Mouse (Mus musculus): Measurements from ENCODE around the gene Wfdc6b. TPM values are rescaled to one million over a fixed set of nuclear protein-coding genes. Genes with fewer than 3 reads are reported as not detected.
A peak's percentile ranks its signal among the peaks of the same experiment; 100 is the strongest.

Wfdc6b gene
- polyA plus RNA-seq, 1 experiment from 2014 or later, result not detected

DNA sequence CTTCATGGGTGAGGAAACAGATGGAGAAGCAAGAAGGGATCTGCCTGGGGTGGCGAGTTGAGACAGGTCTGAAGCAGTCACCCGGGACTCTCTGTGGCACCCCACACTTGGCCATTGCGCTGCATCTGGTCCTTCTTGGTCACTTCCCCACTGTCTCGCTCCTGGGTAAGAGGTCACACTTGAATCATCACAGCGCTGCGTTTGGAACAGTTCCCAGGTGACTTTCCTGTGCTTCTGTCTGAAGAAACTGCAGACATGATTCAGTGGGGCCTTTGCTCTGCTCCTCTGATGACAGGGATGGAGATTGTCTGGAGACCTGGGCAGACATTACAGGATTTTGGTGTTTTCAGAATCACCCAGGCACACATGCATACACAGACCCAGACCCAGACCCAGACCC, 4.5 kb upstream of the Wfdc6b start:
- in situ Hi-C loops (cut with MboI; ENCODE audit: low pct_unique_long_range_greater_than_20kb), result no loop called here
- ChIA-PET CTCF (no interaction called here), POLR2A (no interaction called here)
- ATAC-seq (no peak), DNase-seq (ENCODE audit: low read depth, low spot score) (peak; percentile 88)
- TF ChIP-seq CTCF (IDR thresholded peaks at IDR 0.05), result no peak
- H3K27me3 ChIP-seq, result no peaks in the 10 kb centered on the region

DNA sequence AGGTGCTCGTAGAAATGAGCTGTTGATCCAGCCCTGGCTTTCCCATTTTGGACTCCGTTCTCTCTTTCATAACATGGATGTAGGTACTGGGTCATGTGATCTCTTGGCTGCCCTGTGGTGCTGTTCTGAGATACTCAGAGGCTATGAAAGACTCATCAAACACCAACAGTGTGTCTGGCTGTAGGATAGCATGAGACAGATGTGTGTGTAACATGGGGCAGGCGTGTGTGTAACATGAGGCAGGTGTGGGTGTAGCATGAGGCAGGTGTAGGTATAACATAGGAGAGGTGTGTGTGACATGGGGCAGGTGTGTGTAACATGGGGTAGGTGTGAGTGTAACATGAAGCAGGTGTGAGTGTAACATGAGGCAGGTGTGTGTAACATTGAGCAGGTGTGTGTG, 2.1 kb downstream of the Wfdc6b start:
- TF ChIP-seq CTCF (IDR thresholded peaks at IDR 0.05), result no peak
- CTCF ChIA-PET, result no interaction called here
- no peaks in the 10 kb centered on the region for H3K27me3 ChIP-seq
- ATAC-seq (no peak), DNase-seq (ENCODE audit: low read depth, low spot score) (no peak)
- in situ Hi-C loops (cut with MboI; ENCODE audit: low pct_unique_long_range_greater_than_20kb), result no loop called here
- POLR2A ChIA-PET, result no interaction called here

GRCm38 (mm10) chr2:164619050-164619449, 5.7 kb downstream of the Wfdc6b start:
- DNase-seq (ENCODE audit: low read depth, low spot score) (no peak), ATAC-seq (no peak)
- in situ Hi-C loops (cut with MboI; ENCODE audit: low pct_unique_long_range_greater_than_20kb), result no loop called here
- POLR2A ChIA-PET, result no interaction called here
- CTCF ChIA-PET, result interaction anchor here (1.4 kb wide), 1 partner anchor 10 kb away, joined by 6 read pairs; no protein-coding TSS in a partner anchor
- no peak for TF ChIP-seq CTCF (IDR thresholded peaks at IDR 0.05)
- H3K27me3 ChIP-seq, result peaks cover 4% of the 10 kb centered on the region

GRCm38 (mm10) chr2:164621775-164622174, 8.5 kb downstream of the Wfdc6b start:
- CTCF ChIA-PET, result no interaction called here
- ATAC-seq (no peak), DNase-seq (ENCODE audit: low read depth, low spot score) (no peak)
- peaks cover 11% of the 10 kb centered on the region for H3K27me3 ChIP-seq
- in situ Hi-C loops (cut with MboI; ENCODE audit: low pct_unique_long_range_greater_than_20kb), result no loop called here
- POLR2A ChIA-PET, result interaction anchor here (0.6 kb wide), 1 partner anchor 41 kb away, joined by 3 read pairs; no protein-coding TSS in a partner anchor
- TF ChIP-seq CTCF (IDR thresholded peaks at IDR 0.05), result no peak

- ATAC-seq (no peak), DNase-seq (ENCODE audit: low read depth, low spot score) (no peak)
- peaks cover 7% of the 10 kb centered on the region for H3K27me3 ChIP-seq
- ChIA-PET POLR2A (no interaction called here), CTCF (interaction anchor here (0.9 kb wide), 1 partner anchor 13 kb away, joined by 3 read pairs; no protein-coding TSS in a partner anchor)
- TF ChIP-seq CTCF (IDR thresholded peaks at IDR 0.05), result peak; percentile 28
- in situ Hi-C loops (cut with MboI; ENCODE audit: low pct_unique_long_range_greater_than_20kb), result no loop called here
These were observed 21.9 kb downstream of the Wfdc6b start for GRCm38 (mm10) chr2:164635266-164635665.

- no peaks in the 10 kb centered on the region for H3K27me3 ChIP-seq
- ChIA-PET POLR2A (no interaction called here), CTCF (no interaction called here)
- no peak for DNase-seq (ENCODE audit: low read depth, low spot score)
- in situ Hi-C loops (cut with MboI; ENCODE audit: low pct_unique_long_range_greater_than_20kb), result no loop called here
- no peak for TF ChIP-seq CTCF (IDR thresholded peaks at IDR 0.05)
- ATAC-seq, result no peak
These were observed 25.4 kb downstream of the Wfdc6b start, which contains the start of gene Wfdc16 for GRCm38 (mm10) chr2:164638696-164639095. Wfdc16 (minus strand) TSS chr2:164638796.

DNA sequence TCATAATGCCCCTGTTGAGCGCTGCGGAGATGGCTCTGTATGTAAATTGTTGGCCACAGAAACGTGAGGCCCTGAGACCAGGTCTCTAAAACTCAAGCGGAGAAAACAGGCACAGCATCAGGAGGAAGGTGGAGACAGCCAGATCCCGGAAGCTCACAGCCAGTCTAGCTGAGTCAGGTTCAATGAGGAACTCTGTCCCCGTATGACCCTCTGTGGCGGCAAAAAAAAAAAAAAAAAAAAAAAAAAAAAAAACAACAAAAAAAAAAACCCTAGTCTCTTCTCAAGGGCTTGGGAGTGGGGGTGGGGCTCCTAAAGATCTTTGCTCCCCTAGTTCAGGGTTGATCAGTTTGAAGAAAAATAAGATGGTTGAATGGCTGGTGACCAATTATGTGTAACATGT, 27.8 kb downstream of the Wfdc6b start:
- DNase-seq (ENCODE audit: low read depth, low spot score), result no peak
- CTCF ChIA-PET, result interaction anchor here (1.3 kb wide), 1 partner anchor 15 kb away, joined by 3 read pairs; the partner anchor contains the start of genes Wfdc10 and Wfdc9
- ATAC-seq, result no peak
- in situ Hi-C loops (cut with MboI; ENCODE audit: low pct_unique_long_range_greater_than_20kb), result no loop called here
- POLR2A ChIA-PET, result no interaction called here
- H3K27me3 ChIP-seq, result no peaks in the 10 kb centered on the region
- no peak for TF ChIP-seq CTCF (IDR thresholded peaks at IDR 0.05)

- POLR2A ChIA-PET, result no interaction called here
- no peak for DNase-seq (ENCODE audit: low read depth, low spot score)
- TF ChIP-seq CTCF (IDR thresholded peaks at IDR 0.05), result no peak
- CTCF ChIA-PET, result no interaction called here
- in situ Hi-C loops (cut with MboI; ENCODE audit: low pct_unique_long_range_greater_than_20kb), result no loop called here
- no peaks in the 10 kb centered on the region for H3K27me3 ChIP-seq
- ATAC-seq, result no peak
These were observed 28.8 kb downstream of the Wfdc6b start for GRCm38 (mm10) chr2:164641881-164642673.

DNA sequence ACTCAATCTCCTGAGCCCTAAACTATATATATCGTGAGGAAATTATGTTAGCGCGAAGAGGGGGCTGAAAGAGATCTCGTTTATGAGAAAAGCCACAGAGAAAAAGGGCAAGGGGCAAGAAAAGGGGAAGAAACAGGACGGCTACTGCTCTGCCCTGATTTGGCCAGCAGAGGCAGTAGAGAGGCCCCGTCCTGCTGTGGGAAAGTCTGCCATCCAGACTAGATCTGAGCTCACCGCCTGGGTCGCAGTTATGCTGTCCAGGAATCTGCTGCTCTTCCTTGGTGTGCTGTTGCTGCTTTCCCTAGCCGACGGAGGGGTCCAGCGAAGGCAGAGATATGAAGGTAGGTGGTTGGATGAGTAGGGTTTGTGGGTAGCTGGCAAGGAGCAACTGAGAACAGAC, 42.5 kb downstream of the Wfdc6b start, which contains the start of gene Wfdc10:
Gene Wfdc10 (plus strand): TSS at position 189 of the 400 bp plus-strand sequence.
- TF ChIP-seq CTCF (IDR thresholded peaks at IDR 0.05), result peak; percentile 73
- ChIA-PET POLR2A (no interaction called here), CTCF (interaction anchor here (0.6 to 1.2 kb wide), 3 partner anchors 9 to 15 kb away, joined by 3 to 4 read pairs (median 3); no protein-coding TSS in a partner anchor)
- DNase-seq (ENCODE audit: low read depth, low spot score) (no peak), ATAC-seq (no peak)
- H3K27me3 ChIP-seq, result peaks cover 10% of the 10 kb centered on the region
- in situ Hi-C loops (cut with MboI; ENCODE audit: low pct_unique_long_range_greater_than_20kb), result no loop called here

GRCm38 (mm10) chr2:164656483-164656882, 43.2 kb downstream of the Wfdc6b start, which contains the start of gene Wfdc9:
Wfdc9 (minus strand) TSS chr2:164656583.
- in situ Hi-C loops (cut with MboI; ENCODE audit: low pct_unique_long_range_greater_than_20kb), result no loop called here
- no peak for ATAC-seq
- ChIA-PET CTCF (interaction anchor here (0.6 to 1.2 kb wide), 3 partner anchors 10 to 16 kb away, joined by 3 to 4 read pairs (median 3); no protein-coding TSS in a partner anchor), POLR2A (no interaction called here)
- TF ChIP-seq CTCF (IDR thresholded peaks at IDR 0.05), result no peak
- H3K27me3 ChIP-seq, result peaks cover 10% of the 10 kb centered on the region
- DNase-seq (ENCODE audit: low read depth, low spot score), result no peak

GRCm38 (mm10) chr2:164664851-164665250, 51.5 kb downstream of the Wfdc6b start:
- TF ChIP-seq CTCF (IDR thresholded peaks at IDR 0.05), result no peak
- POLR2A ChIA-PET, result no interaction called here

More at GRCm38 (mm10) chr2:164664851-164665250, 51.5 kb downstream of the Wfdc6b start:
- peaks cover 4% of the 10 kb centered on the region for H3K27me3 ChIP-seq
- CTCF ChIA-PET, result interaction anchor here (1.3 kb wide), 1 partner anchor 18 kb away, joined by 3 read pairs; no protein-coding TSS in a partner anchor
- ATAC-seq, result no peak
- in situ Hi-C loops (cut with MboI; ENCODE audit: low pct_unique_long_range_greater_than_20kb), result no loop called here
- DNase-seq (ENCODE audit: low read depth, low spot score), result no peak

Other genes with a start within 250 kb of the Wfdc6b start
- 149 TPM for gene Slpi, start 224.4 kb upstream of the Wfdc6b start, polyA plus RNA-seq (2021)
- gene Rbpjl, start 210.4 kb upstream of the Wfdc6b start, polyA plus RNA-seq (2021), result 0.06 TPM
- 0.10 TPM for gene Matn4, start 208.4 kb upstream of the Wfdc6b start, polyA plus RNA-seq (2021)
- gene Sdc4, start 169.6 kb upstream of the Wfdc6b start, polyA plus RNA-seq (2021), result 672 TPM
- gene Sys1, start 156.6 kb upstream of the Wfdc6b start, polyA plus RNA-seq (2021), result 55.1 TPM
- 18.5 TPM for gene Gm20458, start 152.6 kb upstream of the Wfdc6b start, polyA plus RNA-seq (2021)
- gene Trp53tg5, start 139.8 kb upstream of the Wfdc6b start, polyA plus RNA-seq (2021), result 0.39 TPM
- 48.8 TPM for gene Dbndd2, start 127.4 kb upstream of the Wfdc6b start, polyA plus RNA-seq (2021)
- 136 TPM for gene Pigt, start 116.0 kb upstream of the Wfdc6b start, polyA plus RNA-seq (2021)
- gene Wfdc2, start 51.1 kb upstream of the Wfdc6b start, polyA plus RNA-seq (2021), result 0.15 TPM
- gene Spint3, start 40.1 kb upstream of the Wfdc6b start, polyA plus RNA-seq (2021), result not detected
- not detected for gene Wfdc6a, start 28.1 kb upstream of the Wfdc6b start, polyA plus RNA-seq (2021)
- not detected for gene Eppin, start 19.9 kb upstream of the Wfdc6b start, polyA plus RNA-seq (2021)
- not detected for gene Wfdc8, start 104 bp downstream of the Wfdc6b start, polyA plus RNA-seq (2021)
- gene Wfdc16, start 25.3 kb downstream of the Wfdc6b start, polyA plus RNA-seq (2021), result not detected
- not detected for gene Wfdc10, start 42.5 kb downstream of the Wfdc6b start, polyA plus RNA-seq (2021)
- not detected for gene Wfdc9, start 43.1 kb downstream of the Wfdc6b start, polyA plus RNA-seq (2021)
- not detected for gene Wfdc11, start 60.6 kb downstream of the Wfdc6b start, polyA plus RNA-seq (2021)
- not detected for gene Wfdc13, start 71.6 kb downstream of the Wfdc6b start, polyA plus RNA-seq (2021)
- not detected for gene Spint4, start 85.0 kb downstream of the Wfdc6b start, polyA plus RNA-seq (2021)
- not detected for gene Spint5, start 101.8 kb downstream of the Wfdc6b start, polyA plus RNA-seq (2021)
- gene Wfdc3, start 132.4 kb downstream of the Wfdc6b start, polyA plus RNA-seq (2021), result 0.47 TPM
- 49.8 TPM for gene Dnttip1, start 132.5 kb downstream of the Wfdc6b start, polyA plus RNA-seq (2021)
- gene Ube2c, start 156.4 kb downstream of the Wfdc6b start, polyA plus RNA-seq (2021), result 106 TPM
- 0.18 TPM for gene Tnnc2, start 166.4 kb downstream of the Wfdc6b start, polyA plus RNA-seq (2021)
- gene Snx21, start 172.3 kb downstream of the Wfdc6b start, polyA plus RNA-seq (2021), result 50.3 TPM
- gene Acot8, start 191.4 kb downstream of the Wfdc6b start, polyA plus RNA-seq (2021), result 23.3 TPM
- gene Zswim3, start 191.6 kb downstream of the Wfdc6b start, polyA plus RNA-seq (2021), result 6.8 TPM
- gene Zswim1, start 209.2 kb downstream of the Wfdc6b start, polyA plus RNA-seq (2021), result 13.2 TPM
- 0.14 TPM for gene Spata25, start 215.0 kb downstream of the Wfdc6b start, polyA plus RNA-seq (2021)
- 479 TPM for gene Ctsa, start 219.4 kb downstream of the Wfdc6b start, polyA plus RNA-seq (2021)
- 2.6 TPM for gene Neurl2, start 219.9 kb downstream of the Wfdc6b start, polyA plus RNA-seq (2021)
- gene Pltp, start 244.2 kb downstream of the Wfdc6b start, polyA plus RNA-seq (2021), result 9.4 TPM

Data from Patski (cell line).